Mouse (Mus musculus) c-Kit-positive CD71-negative TER-119-negative erythroid progenitor cells, embryonic 14.5 days (primary cell): ENCODE data around the gene Dtd2.
A peak's percentile ranks its signal among the peaks of the same experiment; 100 is the strongest.

Experiments used
- DNase-seq: peaks from one replicate; pipeline ENCODE4 v3.0.0-alpha.2; 2013; ENCODE audit warnings: low read depth

Gene Dtd2

GRCm38 (mm10) chr12:51985163-51985748 is 21.0 kb downstream of the Dtd2 start:
- DNase-seq, result no peak

- DNase-seq, result no peak
Observed at GRCm38 (mm10) chr12:51983625-51984024, 22.7 kb downstream of the Dtd2 start.

GRCm38 (mm10) chr12:51976531-51976930 is 29.8 kb downstream of the Dtd2 start:
- DNase-seq, result no peak

GRCm38 (mm10) chr12:51974381-51974780 is 31.9 kb downstream of the Dtd2 start:
- DNase-seq, result no peak

- no peak for DNase-seq
Observed at GRCm38 (mm10) chr12:51972269-51973065, 33.8 kb downstream of the Dtd2 start.

GRCm38 (mm10) chr12:51971070-51971664 is 35.1 kb downstream of the Dtd2 start, which contains the start of gene Heatr5a:
Gene Heatr5a (minus strand): TSS chr12:51971321.
- peak; percentile 65 for DNase-seq

GRCm38 (mm10) chr12:51970352-51971069 is 35.8 kb downstream of the Dtd2 start:
- DNase-seq, result no peak

GRCm38 (mm10) chr12:51969876-51970275 is 36.4 kb downstream of the Dtd2 start:
- no peak for DNase-seq

GRCm38 (mm10) chr12:51969092-51969491 is 37.2 kb downstream of the Dtd2 start:
- DNase-seq, result no peak

GRCm38 (mm10) chr12:51967915-51968595 is 38.2 kb downstream of the Dtd2 start:
- no peak for DNase-seq

- no peak for DNase-seq
Observed at GRCm38 (mm10) chr12:51957626-51958025, 48.7 kb downstream of the Dtd2 start.

GRCm38 (mm10) chr12:51952309-51952708 is 54.0 kb downstream of the Dtd2 start:
- DNase-seq, result no peak

GRCm38 (mm10) chr12:51947498-51947945 is 58.8 kb downstream of the Dtd2 start:
- no peak for DNase-seq

- no peak for DNase-seq
Observed at GRCm38 (mm10) chr12:51945331-51945730, 61.0 kb downstream of the Dtd2 start.

- no peak for DNase-seq
Observed at GRCm38 (mm10) chr12:51939848-51940247, 66.5 kb downstream of the Dtd2 start.
